Mouse (Mus musculus) G1E (cell line): ENCODE data around the gene Vgf.

Experiments used
- CTCF ChIP-seq: IDR thresholded peaks from 2 replicates; pipeline ENCODE4 v1.5.1; 2012; ENCODE audit warnings: low read depth, low read length, inconsistent platforms, mixed read lengths
- GATA1 ChIP-seq: IDR thresholded peaks from 2 replicates; pipeline ENCODE4 v1.6.1; 2012; ENCODE audit warnings: borderline replicate concordance, low read length, inconsistent platforms, mixed read lengths
- TAL1 ChIP-seq: conservative IDR thresholded peaks from 2 replicates; pipeline ENCODE4 v1.6.1; 2012; ENCODE audit warnings: low read depth, low read length, inconsistent platforms, mixed read lengths

- TF ChIP-seq CTCF (no peak), TAL1 (no peak), GATA1 (no peak)
Measured at GRCm38 (mm10) chr5:137077187-137077586, 51.0 kb downstream of the Vgf start.
